Mouse (Mus musculus): ENCODE data around the gene Lurap1.

Lurap1 gene

DNA sequence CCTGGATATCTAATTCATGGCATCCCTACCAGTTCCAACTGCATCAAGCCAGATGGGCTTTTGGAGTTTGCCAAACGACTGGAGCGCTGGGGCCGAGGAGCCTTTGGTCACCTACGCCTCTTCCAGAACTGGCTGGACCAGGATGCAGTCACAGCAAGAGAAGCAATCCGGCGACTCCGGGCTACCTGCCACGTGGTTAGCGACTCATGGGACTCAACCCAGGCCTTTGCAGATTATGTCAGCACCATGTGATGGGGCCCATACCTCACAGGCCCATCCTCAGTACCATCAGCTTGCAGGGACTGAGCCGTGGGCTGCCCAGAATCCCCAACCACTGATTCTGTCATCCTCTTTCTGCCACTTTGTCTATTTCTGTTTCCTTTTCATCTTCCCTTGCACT is 54.8 kb downstream of the Lurap1 start:
- CTCF ChIA-PET = no interaction called here
- POLR2A ChIA-PET = interaction anchor here in 2 of 4 experiments (0.5 to 1.9 kb wide), 4 partner anchors 7 to 22 kb away, joined by 3 to 4 read pairs (median 4); partner anchors contain the start of genes Lrrc41 (in 1 of the 2) and Uqcrh (in 1 of the 2)

DNA sequence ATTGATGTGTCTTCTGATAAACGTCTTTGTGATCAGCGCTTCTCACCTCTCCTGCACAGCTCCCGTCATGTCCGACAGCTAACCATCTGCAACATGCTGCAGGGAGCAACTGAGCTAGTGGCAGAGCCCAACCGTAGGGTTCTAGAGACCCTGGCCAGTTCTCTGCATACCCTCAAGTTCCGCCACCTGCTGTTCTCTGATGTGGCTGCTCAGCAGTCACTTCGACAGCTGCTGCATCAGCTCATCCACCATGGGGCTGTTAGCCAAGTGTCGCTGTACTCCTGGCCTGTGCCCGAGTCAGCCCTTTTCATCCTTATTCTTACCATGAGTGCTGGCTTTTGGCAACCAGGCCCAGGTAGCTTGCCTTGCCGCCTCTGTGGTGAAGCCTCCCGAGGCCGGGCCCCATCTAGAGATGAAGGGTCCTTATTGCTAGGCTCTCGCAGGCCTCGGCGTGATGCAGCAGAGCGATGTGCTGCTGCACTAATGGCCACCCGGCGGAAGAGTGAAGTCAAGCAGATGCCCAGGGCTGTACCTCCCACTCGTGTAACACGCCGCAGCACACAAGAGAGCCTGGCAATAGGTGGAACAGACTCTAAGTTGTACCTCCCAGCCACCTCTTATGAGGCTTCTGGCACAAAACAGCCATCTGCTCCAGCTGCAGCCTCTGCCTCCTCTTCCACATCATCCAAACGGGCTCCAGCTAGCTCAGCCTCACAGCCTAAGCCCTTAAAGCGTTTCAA is 62.5 kb downstream of the Lurap1 start:
- POLR2A ChIA-PET = interaction anchor here in 3 of 4 experiments (0.5 to 10.8 kb wide), 28 partner anchors 9 to 588 kb away, joined by 3 to 79 read pairs (median 6); partner anchors contain the start of genes Lrrc41 (in 3 of the 3), Nsun4 (in 3 of the 3), Uqcrh (in 3 of the 3) and Pomgnt1 (in 2 of the 3)
- CTCF ChIA-PET = interaction anchor here in 2 of 4 experiments (0.6 to 1.3 kb wide), 4 partner anchors 14 to 541 kb away, joined by 3 read pairs; partner anchors contain the start of genes Lrrc41 (in 1 of the 2) and Uqcrh (in 1 of the 2)

All from embryonic stem cell, embryonic (primary cell).